Mouse (Mus musculus) cerebellum, adult 18-20 months (tissue): ENCODE measurements around the gene Ttll1.

Source experiments
- DNase-seq, 2 experiments: peaks; one replicate each; pipeline ENCODE4 v3.0.0; 2021

Ttll1 gene

GRCm38 (mm10) chr15:83454419-83454818 is 56.3 kb downstream of the Ttll1 start:
- DNase-seq: no peak

GRCm38 (mm10) chr15:83453879-83454278 is 56.8 kb downstream of the Ttll1 start:
- no peak for DNase-seq

- no peak for DNase-seq
Measured at GRCm38 (mm10) chr15:83452219-83452760, 58.4 kb downstream of the Ttll1 start.

- no peak for DNase-seq
Measured at GRCm38 (mm10) chr15:83451621-83452210, 59.0 kb downstream of the Ttll1 start.

GRCm38 (mm10) chr15:83450007-83450406 is 60.7 kb downstream of the Ttll1 start:
- DNase-seq: no peak

GRCm38 (mm10) chr15:83448646-83449045 is 62.0 kb downstream of the Ttll1 start:
- DNase-seq: no peak

GRCm38 (mm10) chr15:83447791-83448544 is 62.7 kb downstream of the Ttll1 start:
- DNase-seq: no peak

- no peak for DNase-seq
Measured at GRCm38 (mm10) chr15:83445908-83446307, 64.8 kb downstream of the Ttll1 start.

- no peak for DNase-seq
Measured at GRCm38 (mm10) chr15:83445383-83445782, 65.3 kb downstream of the Ttll1 start.

GRCm38 (mm10) chr15:83444425-83444824 is 66.3 kb downstream of the Ttll1 start:
- DNase-seq: no peak

- no peak for DNase-seq
Measured at GRCm38 (mm10) chr15:83442495-83443037, 68.1 kb downstream of the Ttll1 start.

- no peak for DNase-seq
Measured at GRCm38 (mm10) chr15:83440726-83441125, 70.0 kb downstream of the Ttll1 start.

GRCm38 (mm10) chr15:83436541-83436940 is 74.2 kb downstream of the Ttll1 start:
- DNase-seq: no peak

GRCm38 (mm10) chr15:83435324-83436090 is 75.2 kb downstream of the Ttll1 start:
- no peak for DNase-seq

GRCm38 (mm10) chr15:83434692-83435091 is 76.0 kb downstream of the Ttll1 start:
- DNase-seq: no peak
